Mouse (Mus musculus): ENCODE data around the gene Fbxl18. TPM values are rescaled to one million over a fixed set of nuclear protein-coding genes. Genes with fewer than 3 reads are reported as not detected.
"Not testable (repeated sequence)": the region's sequence is repeated elsewhere in the genome, so short reads cannot be mapped to it uniquely, and the experiment has no call there.

Gene Fbxl18
- total RNA-seq, 2 experiments from 2014 or later, result 1.7 to 2.7 TPM

DNA sequence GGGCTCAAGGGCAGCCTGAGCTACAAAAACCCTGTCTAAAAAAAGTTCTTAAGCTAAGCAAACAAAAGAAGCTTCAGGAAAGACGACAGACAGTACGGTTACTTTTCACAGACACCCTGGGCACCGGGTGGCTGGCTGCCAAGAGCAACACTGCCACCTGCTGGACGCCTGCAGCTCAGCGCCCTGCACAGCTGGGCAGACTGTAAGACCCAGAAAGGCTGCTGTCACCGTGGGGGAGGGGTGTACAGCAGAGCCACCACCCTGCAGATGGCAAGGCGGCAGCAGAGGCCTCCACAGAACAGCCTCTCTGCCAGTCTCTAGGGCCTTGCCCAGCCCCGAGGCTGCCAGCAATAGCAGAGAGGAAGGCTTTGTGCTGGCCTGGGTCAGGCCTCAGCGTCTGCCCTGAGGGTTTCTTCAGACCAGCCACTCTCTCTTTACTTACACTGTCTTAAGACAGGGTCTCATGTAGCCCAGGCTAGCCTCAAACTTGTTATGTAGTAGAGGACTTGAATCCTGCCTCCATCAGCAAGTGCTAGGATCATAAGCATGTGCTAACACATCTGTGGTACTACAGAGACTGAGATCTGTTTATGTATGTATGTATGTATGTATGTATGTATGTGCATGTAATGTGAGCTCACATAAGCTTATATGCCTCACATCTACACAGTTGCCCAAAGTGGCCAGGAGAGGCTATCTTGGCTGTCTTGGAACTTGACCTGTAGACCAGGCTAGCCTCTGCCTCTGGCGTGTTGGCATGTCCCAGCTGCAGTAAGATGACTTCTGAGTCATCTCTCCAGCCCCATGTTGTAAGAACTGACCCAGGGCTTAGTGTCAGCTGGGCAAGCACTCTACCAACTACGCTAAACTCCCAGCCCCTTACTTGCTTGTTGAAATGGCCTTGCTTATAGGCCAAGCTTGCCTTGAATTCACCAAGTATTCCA, 17.6 kb downstream of the Fbxl18 start:
- peak; percentile 80 for ATAC-seq (ENCODE audit: poor library complexity, severe bottlenecking)

DNA sequence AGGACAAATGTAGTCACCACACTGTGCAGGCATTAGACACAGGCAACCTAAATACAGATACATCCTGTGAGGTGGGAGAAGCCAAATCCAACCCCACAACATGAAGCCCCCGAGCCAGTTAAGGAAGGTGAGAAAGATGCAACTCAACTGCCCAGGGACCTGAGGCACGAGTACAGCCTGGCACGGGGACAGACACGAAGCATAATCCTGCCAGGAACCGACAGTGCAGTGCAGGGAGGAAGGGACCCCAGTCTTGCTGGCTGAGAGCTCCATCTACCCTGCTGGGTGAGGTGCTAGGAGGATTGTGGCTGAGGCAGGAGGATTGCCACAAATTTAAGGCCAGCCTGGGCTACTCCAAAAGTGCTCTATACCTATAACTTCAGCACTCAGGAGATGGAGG, 18.3 kb downstream of the Fbxl18 start:
- ATAC-seq (ENCODE audit: poor library complexity, severe bottlenecking), result no peak

DNA sequence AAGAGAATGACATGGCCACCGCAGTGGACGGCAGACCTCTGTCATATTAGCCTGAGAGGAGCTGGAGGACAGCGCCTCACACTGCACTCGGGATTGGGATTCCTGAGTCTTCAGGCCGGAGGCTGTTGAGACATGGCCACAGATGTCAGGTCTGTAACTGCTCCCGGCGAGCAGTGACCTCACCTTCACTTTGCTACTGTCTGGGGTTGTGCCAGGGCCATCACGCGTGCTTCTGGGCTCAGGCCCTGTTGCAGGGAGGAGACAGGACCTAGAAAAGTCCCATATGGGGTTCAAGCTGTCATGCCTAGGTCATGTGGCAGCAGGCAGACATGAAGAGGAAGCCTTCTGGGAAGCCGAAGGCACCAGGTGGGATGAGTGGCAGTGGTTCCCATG, 19.7 kb downstream of the Fbxl18 start:
- ATAC-seq (ENCODE audit: poor library complexity, severe bottlenecking), result no peak

DNA sequence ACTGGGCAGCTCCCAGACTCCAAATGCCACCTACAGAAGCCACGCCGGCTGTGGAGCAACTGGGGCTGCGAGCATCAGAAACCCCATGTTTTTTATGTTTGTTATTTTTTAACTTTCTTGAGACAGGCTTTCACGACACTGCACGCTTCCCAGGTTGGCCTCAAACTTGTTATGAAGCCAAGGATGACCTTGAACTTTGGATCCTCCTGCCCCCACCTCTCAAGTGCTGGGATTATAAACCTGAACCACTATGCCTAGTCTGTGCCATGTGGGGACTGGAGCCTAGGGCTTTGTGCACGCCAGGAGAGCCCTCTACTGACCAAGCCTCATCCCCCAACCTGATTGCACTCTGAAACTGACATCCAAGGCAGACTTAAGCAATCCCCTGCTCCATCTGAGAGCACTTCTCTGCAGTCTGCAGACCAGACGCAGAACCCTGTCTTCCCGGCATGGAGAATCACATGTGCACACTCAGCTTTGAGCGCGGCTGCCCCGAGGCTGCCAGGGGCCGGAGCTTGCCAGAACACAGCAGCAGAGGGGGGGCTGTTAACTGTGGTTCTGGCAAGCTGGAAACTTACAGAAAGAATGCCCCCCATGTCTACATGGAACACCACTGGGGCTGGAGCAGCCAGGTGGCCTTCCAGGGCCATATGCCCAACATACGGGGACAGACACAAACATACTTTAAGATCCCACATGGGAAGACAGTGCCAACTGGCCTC, 20.3 kb downstream of the Fbxl18 start:
- ATAC-seq (ENCODE audit: poor library complexity, severe bottlenecking), result no peak

DNA sequence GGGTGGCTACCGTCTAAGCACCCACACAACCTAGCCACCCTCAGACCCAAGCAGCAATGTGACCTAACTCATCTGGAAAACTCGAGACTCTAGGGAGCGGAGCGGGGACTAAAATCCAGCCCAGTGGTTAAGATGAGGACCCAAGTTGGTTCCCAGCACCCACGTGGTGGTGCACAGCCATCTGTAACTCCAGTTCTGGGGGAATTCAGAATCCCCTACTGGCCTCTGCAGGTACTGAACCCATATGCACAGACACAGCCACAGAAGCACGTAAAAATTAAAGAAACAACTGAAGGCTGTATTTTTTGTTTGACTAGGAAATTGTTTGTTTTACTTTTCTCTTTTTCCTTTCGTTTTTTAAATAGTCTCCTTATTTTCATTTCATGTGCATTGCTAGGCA, 21.5 kb downstream of the Fbxl18 start:
- no peak for ATAC-seq (ENCODE audit: poor library complexity, severe bottlenecking)

DNA sequence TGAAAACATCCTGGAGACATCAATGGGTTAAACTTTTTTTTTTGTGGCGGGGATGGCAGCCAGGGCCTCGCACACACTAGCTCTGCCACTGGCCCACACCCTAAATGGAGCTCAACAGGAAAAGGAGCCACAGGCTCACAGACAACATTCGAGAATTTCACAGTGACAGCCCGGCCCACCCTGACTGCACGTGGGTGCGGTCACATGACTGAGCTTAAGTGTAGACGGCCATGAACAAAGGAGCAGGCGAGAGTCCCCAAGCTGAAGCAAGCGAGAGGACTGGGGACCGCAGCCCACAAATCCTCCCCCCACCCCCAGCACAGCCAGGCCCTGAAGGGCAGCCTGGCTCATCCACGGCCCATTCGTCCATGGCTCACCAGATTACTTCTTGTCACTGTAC, 23.5 kb downstream of the Fbxl18 start:
- no peak for ATAC-seq (ENCODE audit: poor library complexity, severe bottlenecking)

DNA sequence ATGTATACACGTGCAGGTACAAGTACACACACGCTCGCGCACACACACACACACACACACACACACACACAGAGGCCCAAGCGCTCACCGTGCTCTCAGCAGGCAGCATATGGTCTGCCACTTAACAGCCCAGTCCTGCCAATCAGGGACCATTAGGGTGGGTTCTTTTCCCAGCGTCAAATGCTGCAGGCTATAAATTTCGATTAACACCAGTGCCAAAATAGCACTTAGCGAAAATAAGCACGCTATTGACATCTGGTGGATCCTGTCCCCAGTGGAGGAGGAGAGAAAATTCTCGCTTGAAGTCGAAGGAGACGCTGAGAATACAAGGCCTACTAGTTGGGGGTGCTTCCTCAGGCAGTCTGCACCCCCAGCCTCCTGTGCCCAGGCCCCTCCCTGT, 25.8 kb downstream of the Fbxl18 start:
- ATAC-seq (ENCODE audit: poor library complexity, severe bottlenecking), result no peak

DNA sequence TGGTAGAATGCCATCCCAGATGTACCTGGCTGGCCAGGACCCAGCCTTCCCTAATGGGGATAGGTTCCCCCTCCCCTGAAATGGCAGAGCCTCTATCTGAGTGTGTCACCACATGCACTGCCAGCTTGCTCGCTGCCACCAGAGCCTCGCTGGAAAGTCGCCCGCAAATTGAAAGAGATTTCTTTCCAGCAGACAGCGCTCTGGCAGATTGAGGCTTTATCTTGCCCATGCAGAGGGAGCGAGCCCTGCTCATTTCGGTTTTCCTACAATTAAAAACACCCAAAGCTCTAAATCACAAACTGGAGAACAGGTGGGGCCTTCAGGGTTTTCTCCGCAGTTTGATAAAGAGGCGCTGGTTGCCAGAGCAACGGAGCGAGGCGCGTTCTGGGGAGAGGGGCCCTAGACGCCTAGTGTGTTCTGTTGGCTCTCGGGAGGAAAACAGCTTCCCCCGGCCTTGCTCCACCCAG, 37.4 kb downstream of the Fbxl18 start:
- ATAC-seq (ENCODE audit: poor library complexity, severe bottlenecking), result no peak

DNA sequence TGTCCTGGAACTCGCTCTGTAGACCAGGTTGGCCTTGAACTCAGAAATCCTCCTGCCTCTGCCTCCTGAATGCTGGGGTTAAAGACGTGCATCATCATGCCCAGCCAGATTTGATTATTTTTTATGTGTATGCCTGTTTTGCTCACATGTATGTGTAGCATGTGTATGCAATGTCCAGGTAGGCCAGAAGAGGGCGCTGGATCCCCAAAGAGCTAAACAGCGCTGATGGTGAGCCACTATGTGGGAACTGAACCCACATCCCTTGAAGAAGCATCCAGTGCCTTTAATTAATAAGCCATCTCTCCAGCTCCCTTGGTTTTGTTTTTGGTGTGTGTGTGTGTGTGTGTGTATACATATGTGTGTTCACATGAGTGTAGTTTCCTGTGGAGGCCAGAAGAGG, 38.8 kb downstream of the Fbxl18 start:
- ATAC-seq (ENCODE audit: poor library complexity, severe bottlenecking), result no peak

DNA sequence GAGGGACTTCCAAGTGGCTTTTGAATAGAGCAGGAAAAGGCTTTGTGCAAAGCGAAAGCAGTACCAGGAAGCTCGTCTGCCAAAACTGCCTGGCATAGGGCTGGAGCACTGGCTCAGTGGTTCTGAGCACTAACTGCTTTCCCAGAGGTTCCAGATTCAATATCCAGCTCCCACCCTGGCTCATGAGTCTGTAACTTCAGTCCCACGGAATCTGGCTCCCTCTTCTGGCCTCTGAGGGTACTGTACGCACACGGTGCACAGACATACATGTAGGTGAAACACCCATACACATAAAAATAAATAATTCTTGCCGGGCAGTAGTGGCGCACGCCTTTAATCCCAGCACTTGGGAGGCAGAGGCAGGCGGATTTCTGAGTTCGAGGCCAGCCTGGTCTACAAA, 40.3 kb downstream of the Fbxl18 start:
- ATAC-seq (ENCODE audit: poor library complexity, severe bottlenecking), result peak; percentile 71

DNA sequence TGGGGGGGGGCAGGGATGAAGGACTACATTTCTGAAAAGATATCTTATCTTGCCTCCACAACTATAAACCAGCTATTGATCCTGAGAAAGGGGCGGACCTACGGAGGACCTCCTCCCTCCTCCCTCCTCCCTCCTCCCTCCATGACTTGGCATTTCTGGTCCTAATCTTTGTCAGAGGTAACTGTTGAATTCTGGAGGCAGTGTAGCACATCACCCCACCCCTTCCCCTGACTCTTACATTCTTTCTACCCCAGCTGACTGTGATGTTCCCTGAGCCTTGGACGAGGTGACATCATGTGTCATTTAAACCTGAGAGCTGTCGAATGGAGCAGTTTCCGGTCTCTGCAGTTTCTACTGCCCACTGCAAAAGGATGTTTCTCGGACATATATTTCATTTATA, 41.6 kb downstream of the Fbxl18 start:
- no peak for ATAC-seq (ENCODE audit: poor library complexity, severe bottlenecking)

DNA sequence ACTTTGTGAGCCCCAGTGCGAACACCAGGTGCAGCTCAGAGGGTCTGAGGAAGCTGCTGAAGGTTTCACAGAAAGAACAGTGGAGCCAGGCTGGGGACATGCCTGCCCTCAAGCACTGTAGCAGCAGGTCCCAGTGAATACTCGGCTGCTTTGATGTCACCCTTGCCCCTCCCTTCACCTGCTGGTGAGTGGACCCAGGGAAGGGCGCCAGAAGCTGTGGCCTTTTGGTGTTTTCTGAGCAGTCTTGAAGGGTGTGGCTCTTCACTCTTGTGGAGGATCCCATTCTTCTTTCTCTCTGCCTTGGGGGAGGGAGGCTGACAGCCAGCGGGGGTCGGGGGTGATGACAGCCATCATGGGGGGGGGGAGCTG, 43.6 kb downstream of the Fbxl18 start:
- no peak for ATAC-seq (ENCODE audit: poor library complexity, severe bottlenecking)

DNA sequence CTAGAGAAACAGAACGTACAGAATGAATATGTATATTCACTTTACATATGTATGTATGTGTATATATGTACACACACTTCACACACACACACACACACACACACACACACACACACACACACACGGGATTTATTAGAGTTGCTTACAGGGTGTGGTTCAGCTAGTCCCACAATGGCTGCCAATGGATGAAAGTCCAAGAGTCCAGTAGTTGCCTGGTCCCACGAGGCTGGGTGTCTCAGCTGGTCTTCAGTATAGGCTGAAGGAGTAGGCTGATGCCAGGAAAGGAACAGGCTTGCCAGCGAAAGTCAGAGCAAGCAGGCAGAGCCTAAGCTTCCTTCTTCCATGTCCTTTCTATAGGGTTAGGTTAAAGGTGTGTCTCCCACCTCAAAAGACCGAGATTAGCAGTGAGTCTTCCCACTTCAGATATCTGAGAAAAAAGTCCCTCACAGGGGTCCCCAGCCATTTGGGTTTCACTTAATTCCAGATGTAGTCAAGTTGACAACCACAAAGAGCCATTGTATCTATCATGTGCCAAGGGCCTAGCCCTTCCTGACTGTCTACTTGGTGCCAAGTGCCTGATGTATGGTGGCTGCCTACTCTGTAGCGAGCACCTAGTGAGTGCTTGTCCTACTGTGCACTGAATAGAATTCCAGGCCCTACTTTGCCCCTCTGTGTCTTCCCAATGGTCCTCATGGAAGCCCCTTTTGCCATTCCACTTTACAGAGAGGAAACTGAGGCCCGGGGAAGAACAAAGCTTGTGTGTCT, 44.1 kb downstream of the Fbxl18 start:
- no peak for ATAC-seq (ENCODE audit: poor library complexity, severe bottlenecking)

DNA sequence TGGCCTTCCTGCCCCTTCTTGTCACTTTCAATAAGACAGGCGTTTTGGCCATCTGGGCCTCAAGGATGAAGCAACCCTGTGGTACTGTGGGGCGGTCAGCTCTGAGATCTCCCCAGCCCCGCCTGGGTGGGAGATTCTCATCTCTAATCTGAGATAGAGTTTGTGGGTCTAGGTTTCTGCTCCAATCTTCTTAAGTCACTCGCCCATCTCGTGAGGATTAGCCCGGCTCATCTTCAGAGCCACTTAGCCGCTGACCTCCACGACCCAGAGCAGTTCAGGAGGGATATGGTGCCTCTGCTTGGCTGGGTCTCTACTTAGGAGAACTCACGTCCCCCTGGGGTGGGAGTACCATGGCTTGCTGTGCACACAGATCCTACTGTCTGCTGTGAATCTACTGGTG, 44.7 kb downstream of the Fbxl18 start:
- 0 out of 2 replicates have a peak, but pooled peaks have one; percentile 33 for ATAC-seq (ENCODE audit: poor library complexity, severe bottlenecking)

DNA sequence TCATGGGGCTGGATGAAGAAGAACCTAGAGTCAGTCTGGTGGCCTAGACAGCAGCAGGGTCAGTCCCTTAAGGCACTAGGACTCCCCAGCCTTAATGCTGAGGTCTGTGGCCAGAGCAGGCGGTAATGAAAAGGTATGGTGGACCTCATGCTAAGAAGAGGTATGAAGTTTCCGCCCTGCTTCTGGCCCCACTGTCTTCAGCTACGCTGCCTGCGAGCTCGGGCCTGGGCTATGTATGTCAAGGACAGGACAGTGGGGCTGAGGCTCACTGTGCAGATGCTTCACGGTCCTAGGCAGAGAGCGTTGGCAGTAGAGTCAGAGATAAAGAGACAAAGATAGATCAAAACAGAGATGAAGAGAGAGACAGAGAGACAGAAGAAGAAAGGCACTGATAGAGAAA, 46.3 kb downstream of the Fbxl18 start:
- ATAC-seq (ENCODE audit: poor library complexity, severe bottlenecking), result no peak

DNA sequence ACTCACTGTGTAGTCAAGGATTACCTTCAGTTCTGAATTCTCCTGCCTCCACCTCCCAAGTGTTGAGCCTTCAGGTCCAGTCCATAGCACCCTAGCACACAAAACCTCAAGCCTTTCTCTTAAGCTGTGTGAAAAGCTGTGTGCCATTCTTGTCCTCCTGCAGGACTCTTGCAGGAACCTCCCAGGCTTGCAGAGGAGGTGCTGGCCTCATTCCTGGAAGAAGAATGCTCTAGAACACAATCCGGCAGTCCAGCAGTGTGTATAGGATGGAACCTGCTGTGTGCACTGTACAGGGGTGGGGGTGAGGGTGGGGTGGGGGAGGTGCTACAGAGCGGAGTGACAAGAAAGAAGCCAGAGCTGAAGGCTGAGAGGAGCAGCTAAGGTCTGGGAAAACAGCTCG, 47.1 kb downstream of the Fbxl18 start:
- no peak for ATAC-seq (ENCODE audit: poor library complexity, severe bottlenecking)

DNA sequence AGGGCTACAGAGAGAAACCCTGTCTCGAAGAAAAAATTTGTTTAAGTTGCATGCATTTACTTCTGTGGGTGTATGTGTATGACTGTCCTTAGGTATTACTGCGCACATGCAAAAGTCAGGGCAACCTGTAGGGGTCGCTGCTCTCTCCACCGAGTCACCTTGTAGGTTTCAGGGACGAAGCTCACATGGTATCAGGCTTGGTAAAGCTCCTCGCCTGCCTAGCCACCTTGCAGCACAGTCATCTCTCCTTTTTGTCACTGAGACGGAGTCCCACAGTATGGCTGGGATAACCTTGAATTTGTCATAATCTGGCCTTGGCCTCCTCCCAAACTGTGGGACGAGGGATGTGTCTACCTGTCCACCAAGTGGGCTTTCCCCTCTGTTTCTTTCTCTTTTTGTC, 50.8 kb downstream of the Fbxl18 start:
- ATAC-seq (ENCODE audit: poor library complexity, severe bottlenecking), result peak; percentile 52; the same call in 1 of the 2 replicates

DNA sequence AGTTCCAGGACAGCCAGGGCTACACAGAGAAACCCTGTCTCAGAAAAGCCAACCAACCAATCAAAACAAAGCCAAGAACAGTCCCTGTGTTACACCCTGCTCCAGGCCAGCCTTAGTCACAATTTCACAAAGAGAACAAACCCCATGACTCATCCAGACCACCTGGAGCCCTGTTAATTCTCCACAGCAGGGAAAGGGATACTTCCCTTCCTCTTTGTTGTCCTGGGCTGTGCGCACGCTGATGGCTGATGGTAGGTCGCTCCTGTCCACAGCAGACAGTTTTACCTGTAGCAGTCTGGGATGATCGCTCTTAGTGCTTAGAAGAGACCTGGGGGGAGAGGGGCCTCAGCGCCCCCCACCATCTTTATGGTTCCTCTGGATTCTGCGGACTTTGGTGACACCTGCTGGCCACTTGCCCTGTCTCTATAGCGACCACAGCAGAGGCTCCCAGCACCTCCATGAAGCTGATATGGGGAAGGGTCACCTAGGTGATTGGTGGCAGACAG, 53.0 kb downstream of the Fbxl18 start:
- ATAC-seq (ENCODE audit: poor library complexity, severe bottlenecking), result no peak

DNA sequence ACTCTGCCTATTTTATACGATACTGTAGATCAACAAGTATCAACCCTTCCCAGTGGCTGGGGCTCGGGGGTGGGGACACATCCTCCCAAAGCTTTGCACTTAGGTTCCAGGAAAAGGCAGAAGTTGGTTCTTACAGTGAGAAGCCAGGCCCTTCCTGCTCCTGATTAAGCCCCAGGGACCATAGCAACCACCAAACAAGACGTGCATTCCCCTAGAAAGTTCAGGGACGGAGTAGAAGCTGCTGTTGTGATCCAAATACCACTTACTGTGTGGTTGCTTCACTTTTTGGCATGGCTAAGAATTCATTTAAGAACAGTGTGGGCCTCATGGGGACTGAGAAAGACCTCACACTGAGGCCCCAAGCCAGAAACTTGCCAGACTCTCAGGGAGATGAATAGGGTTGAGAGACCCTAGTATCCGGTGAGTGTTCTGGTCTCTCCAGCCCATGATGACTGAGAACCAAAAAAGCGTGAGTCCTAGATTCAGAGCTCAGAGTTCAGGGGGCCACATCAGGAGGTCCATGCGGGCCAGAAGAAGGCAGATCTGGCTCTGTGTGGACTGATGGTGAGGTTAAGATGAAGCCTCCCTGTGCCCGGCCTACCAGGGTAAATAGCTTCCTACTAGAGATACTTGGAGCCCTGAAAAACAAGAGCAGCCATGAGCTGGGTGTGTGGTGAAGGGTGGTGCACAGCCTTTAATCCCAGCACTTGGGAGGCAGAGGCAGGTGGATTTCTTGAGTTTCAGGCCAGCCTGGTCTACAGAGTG, 53.7 kb downstream of the Fbxl18 start:
- ATAC-seq (ENCODE audit: poor library complexity, severe bottlenecking), result no peak

DNA sequence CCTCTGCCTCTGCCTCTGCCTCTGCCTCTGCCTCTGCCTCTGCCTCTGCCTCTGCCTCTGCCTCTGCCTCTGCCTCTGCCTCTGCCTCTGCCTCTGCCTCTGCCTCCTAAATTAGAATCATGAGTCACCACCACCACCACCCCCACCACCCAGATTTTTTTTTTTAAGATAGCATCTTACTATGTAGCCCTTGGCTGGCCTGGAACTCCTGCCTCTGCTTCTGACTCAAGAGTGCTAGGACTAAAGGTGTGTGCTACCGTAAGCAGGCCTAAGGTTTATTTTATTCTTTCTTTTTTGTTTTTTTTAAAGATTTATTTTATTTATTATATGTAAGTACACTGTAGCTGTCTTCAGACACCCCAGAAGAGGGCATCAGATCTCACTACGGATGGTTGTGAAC, 57.8 kb downstream of the Fbxl18 start:
- ATAC-seq (ENCODE audit: poor library complexity, severe bottlenecking), result not testable (repeated sequence)

Data from megakaryocyte, adult 5-6 weeks (primary cell).